Mouse (Mus musculus) liver, adult 2 months (tissue): ENCODE data around the gene Tmem179.

Experiments used
- CTCF ChIP-seq: fragments of 200-500 bp; IDR thresholded peaks from 2 replicates; pipeline ENCODE4 v1.5.1; 2011; ENCODE audit warnings: low read depth, low read length, control low read depth
- POLR2A ChIP-seq: fragments of 200-500 bp; IDR thresholded peaks from 2 replicates; pipeline ENCODE4 v1.6.1; 2011; ENCODE audit warnings: low read length, control low read depth; ENCODE audit not compliant: insufficient read depth; ENCODE audit errors: extremely low read depth

- no peak for TF ChIP-seq POLR2A
- no peak for TF ChIP-seq CTCF
Observed at GRCm38 (mm10) chr12:112516697-112517337, at the start of gene Tmem179.
